Mouse (Mus musculus): ENCODE measurements at regions not wholly inside any gene's neighbourhood (a gene's known extent, or its start where the extent isn't known, plus 50 kb on each side); places are given as distances from the start of the nearest gene placed in this dataset.

GRCm38 (mm10) chr12:79939436-79939835 lies 173.4 kb downstream of the Zfp36l1 start:
- no peak for DNase-seq

- no peak for DNase-seq
These were observed 174.9 kb downstream of the Zfp36l1 start for GRCm38 (mm10) chr12:79937876-79938275.

- no peak for DNase-seq
These were observed 176.1 kb downstream of the Zfp36l1 start for GRCm38 (mm10) chr12:79936698-79937097.

- DNase-seq, result no peak
These were observed 178.7 kb downstream of the Zfp36l1 start for GRCm38 (mm10) chr12:79934091-79934490.

GRCm38 (mm10) chr12:79932905-79933304 lies 179.9 kb downstream of the Zfp36l1 start:
- no peak for DNase-seq

- no peak for DNase-seq
These were observed 181.4 kb downstream of the Zfp36l1 start for GRCm38 (mm10) chr12:79931455-79931854.

GRCm38 (mm10) chr12:79929846-79930245 lies 183.0 kb downstream of the Zfp36l1 start:
- no peak for DNase-seq

GRCm38 (mm10) chr12:79928739-79929380 lies 184.0 kb downstream of the Zfp36l1 start:
- no peak for DNase-seq

- no peak for DNase-seq
These were observed 184.5 kb downstream of the Zfp36l1 start for GRCm38 (mm10) chr12:79928298-79928697.

- peak; percentile 61 for DNase-seq
These were observed 186.9 kb downstream of the Zfp36l1 start for GRCm38 (mm10) chr12:79925704-79926588.

GRCm38 (mm10) chr12:79924921-79925703 lies 187.7 kb downstream of the Zfp36l1 start:
- DNase-seq, result peak; percentile 85

- DNase-seq, result no peak
These were observed 189.0 kb downstream of the Zfp36l1 start for GRCm38 (mm10) chr12:79923811-79924210.

- DNase-seq, result no peak
These were observed 191.0 kb downstream of the Zfp36l1 start for GRCm38 (mm10) chr12:79921786-79922185.

- DNase-seq, result no peak
These were observed 193.8 kb downstream of the Zfp36l1 start for GRCm38 (mm10) chr12:79918983-79919382.

GRCm38 (mm10) chr12:79917634-79918289 lies 195.1 kb downstream of the Zfp36l1 start:
- no peak for DNase-seq

GRCm38 (mm10) chr12:79916896-79917633 lies 195.7 kb downstream of the Zfp36l1 start:
- no peak for DNase-seq

GRCm38 (mm10) chr12:79913898-79914297 lies 198.9 kb downstream of the Zfp36l1 start:
- DNase-seq, result no peak

GRCm38 (mm10) chr12:79912281-79913063 lies 200.3 kb downstream of the Zfp36l1 start:
- no peak for DNase-seq

GRCm38 (mm10) chr12:79910884-79911759 lies 201.7 kb downstream of the Zfp36l1 start:
- DNase-seq, result peak; percentile 69

GRCm38 (mm10) chr12:79907583-79907982 lies 205.2 kb downstream of the Zfp36l1 start:
- no peak for DNase-seq

Data from layer of hippocampus, adult 9-11 months (tissue).